8 mouse cellular contexts compared by ENCODE assay signal in genomic region chr7:68085338-68085737, GRCm38 (mm10).
DNase-seq lines count a peak whose midpoint lies in the region; ATAC-seq and TF ChIP-seq lines count a peak whose summit lies in the region.

No protein-coding gene starts in this region.

- H3K27me3 ChIP-seq in hindbrain, embryonic 13.5 days, result no peaks in the 10 kb centered on the region
- no peaks in the 10 kb centered on the region for H3K27me3 ChIP-seq in limb, embryonic 11.5 days (ENCODE audit: control insufficient read depth, insufficient read depth, low read length)
- H3K27me3 ChIP-seq in midbrain, embryonic 10.5 days (ENCODE audit: low read depth, poor library complexity, severe bottlenecking), result no peaks in the 10 kb centered on the region
- H3K27me3 ChIP-seq in stomach, postnatal 0 days (ENCODE audit: control insufficient read depth, insufficient read depth, low read length), result no peaks in the 10 kb centered on the region

- peak; percentile 86 for ATAC-seq in hindbrain, embryonic 13.5 days (ENCODE audit: low FRiP score)
- ATAC-seq in limb, embryonic 11.5 days (ENCODE audit: insufficient number of reproducible peaks, low FRiP score, low TSS enrichment, low read depth), result peak; percentile 92
- peak; percentile 78 for ATAC-seq in stomach, postnatal 0 days (ENCODE audit: low FRiP score, low TSS enrichment)

- H3K4me2 ChIP-seq in hindbrain, embryonic 13.5 days, result peak overlapping the region; percentile 28
- peak overlapping the region; percentile 38 for H3K4me2 ChIP-seq in limb, embryonic 11.5 days (ENCODE audit: low read depth, severe bottlenecking)
- peak overlapping the region; percentile 38 for H3K4me2 ChIP-seq in stomach, postnatal 0 days (replicated peaks; ENCODE audit: low read depth)

- H3K27ac ChIP-seq in hindbrain, embryonic 13.5 days, result peak overlapping the region; percentile 91
- H3K27ac ChIP-seq in limb, embryonic 11.5 days (replicated peaks; ENCODE audit: low read depth, low read length), result peak overlapping the region; percentile 89
- H3K27ac ChIP-seq in midbrain, embryonic 10.5 days (replicated peaks), result peak overlapping the region; percentile 85
- H3K27ac ChIP-seq in stomach, postnatal 0 days (replicated peaks), result peak overlapping the region; percentile 77

- no peaks in the 10 kb centered on the region for H3K9me3 ChIP-seq in hindbrain, embryonic 13.5 days
- no peaks in the 10 kb centered on the region for H3K9me3 ChIP-seq in limb, embryonic 11.5 days (ENCODE audit: control insufficient read depth, low read length)
- no peaks in the 10 kb centered on the region for H3K9me3 ChIP-seq in midbrain, embryonic 10.5 days (replicated peaks)
- H3K9me3 ChIP-seq in stomach, postnatal 0 days (ENCODE audit: control insufficient read depth, low read length), result no peaks in the 10 kb centered on the region

- peak; percentile 29 to 43 for DNase-seq in adrenal gland, postnatal 36 days
- no peak for DNase-seq in adrenal gland, postnatal 4 days (ENCODE audit: low spot score in 2 of 2)
- peak; percentile 32 for DNase-seq in brain, embryonic 18.5 days (ENCODE audit: low read depth, low spot score)
- peak; percentile 39 for DNase-seq in gastrocnemius, adult 18-20 months (ENCODE audit: low spot score)
- peak; percentile 82 for DNase-seq in limb, embryonic 11.5 days (ENCODE audit: low spot score)
- peak; percentile 80 for DNase-seq in midbrain, embryonic 10.5 days (ENCODE audit: low spot score)
- peak; percentile 53 for DNase-seq in stomach, postnatal 0 days (ENCODE audit: low spot score)

- H3K36me3 ChIP-seq in hindbrain, embryonic 13.5 days, result no peaks in the 10 kb centered on the region
- H3K36me3 ChIP-seq in limb, embryonic 11.5 days (ENCODE audit: control insufficient read depth, insufficient read depth, low read length), result no peaks in the 10 kb centered on the region
- H3K36me3 ChIP-seq in midbrain, embryonic 10.5 days, result peaks cover 3% of the 10 kb centered on the region; the same call in 1 of the 2 replicates
- H3K36me3 ChIP-seq in stomach, postnatal 0 days (ENCODE audit: control insufficient read depth, insufficient read depth, low read length), result no peaks in the 10 kb centered on the region

- 0 out of 2 replicates have a peak, but pooled peaks have one; percentile 15 for TF ChIP-seq CTCF in stomach, postnatal 0 days (IDR thresholded peaks at IDR 0.05; ENCODE audit: low read depth)

- no peak for TF ChIP-seq EP300 in stomach, postnatal 0 days (optimal IDR thresholded peaks at IDR 0.05)

- H3K4me1 ChIP-seq in hindbrain, embryonic 13.5 days (replicated peaks), result peaks cover 78% of the 10 kb centered on the region
- peaks cover 43% of the 10 kb centered on the region for H3K4me1 ChIP-seq in limb, embryonic 11.5 days (ENCODE audit: control insufficient read depth, insufficient read depth, low read length)
- peaks cover 70% of the 10 kb centered on the region for H3K4me1 ChIP-seq in midbrain, embryonic 10.5 days
- H3K4me1 ChIP-seq in stomach, postnatal 0 days (replicated peaks; ENCODE audit: control insufficient read depth, insufficient read depth), result peaks cover 4% of the 10 kb centered on the region; the same call in 1 of the 2 replicates

- H3K9ac ChIP-seq in hindbrain, embryonic 13.5 days, result peak overlapping the region; percentile 51; the same call in 1 of the 2 replicates
- no peak overlapping the region for H3K9ac ChIP-seq in limb, embryonic 11.5 days (ENCODE audit: low read length)
- no peak overlapping the region for H3K9ac ChIP-seq in stomach, postnatal 0 days (ENCODE audit: low read length)

- 1% methylated on average over 12 of the region's 12 CpGs for WGBS in hindbrain, embryonic 13.5 days
- WGBS in limb, embryonic 11.5 days, result 1% methylated on average over 12 of the region's 12 CpGs
- under 1% methylated on average over 12 of the region's 12 CpGs for WGBS in midbrain, embryonic 10.5 days
- WGBS in stomach, postnatal 0 days, result 4% methylated on average over 12 of the region's 12 CpGs

- no peak overlapping the region for H3K4me3 ChIP-seq in hindbrain, embryonic 13.5 days
- no peak overlapping the region for H3K4me3 ChIP-seq in limb, embryonic 11.5 days (ENCODE audit: low read depth, low read length)
- peak overlapping the region; percentile 27; the same call in 1 of the 2 replicates for H3K4me3 ChIP-seq in midbrain, embryonic 10.5 days
- H3K4me3 ChIP-seq in stomach, postnatal 0 days (ENCODE audit: low read depth, low read length), result no peak overlapping the region

Comparison
In these comparisons a context has a peak if more than half of its experiments do, and no peak if none do; other contexts are left out.
1. DNase-seq: peak in adrenal gland, postnatal 36 days (2 of 2), brain, embryonic 18.5 days (single experiment), gastrocnemius, adult 18-20 months (single experiment), limb, embryonic 11.5 days (single experiment), midbrain, embryonic 10.5 days (single experiment) and stomach, postnatal 0 days (single experiment); none in adrenal gland, postnatal 4 days (0 of 2).
2. Peak in every context shown above with its lines, with median percentiles within 50 percentile points of each other: ATAC-seq, H3K27ac ChIP-seq and H3K4me2 ChIP-seq.